In the genomic region with DNA sequence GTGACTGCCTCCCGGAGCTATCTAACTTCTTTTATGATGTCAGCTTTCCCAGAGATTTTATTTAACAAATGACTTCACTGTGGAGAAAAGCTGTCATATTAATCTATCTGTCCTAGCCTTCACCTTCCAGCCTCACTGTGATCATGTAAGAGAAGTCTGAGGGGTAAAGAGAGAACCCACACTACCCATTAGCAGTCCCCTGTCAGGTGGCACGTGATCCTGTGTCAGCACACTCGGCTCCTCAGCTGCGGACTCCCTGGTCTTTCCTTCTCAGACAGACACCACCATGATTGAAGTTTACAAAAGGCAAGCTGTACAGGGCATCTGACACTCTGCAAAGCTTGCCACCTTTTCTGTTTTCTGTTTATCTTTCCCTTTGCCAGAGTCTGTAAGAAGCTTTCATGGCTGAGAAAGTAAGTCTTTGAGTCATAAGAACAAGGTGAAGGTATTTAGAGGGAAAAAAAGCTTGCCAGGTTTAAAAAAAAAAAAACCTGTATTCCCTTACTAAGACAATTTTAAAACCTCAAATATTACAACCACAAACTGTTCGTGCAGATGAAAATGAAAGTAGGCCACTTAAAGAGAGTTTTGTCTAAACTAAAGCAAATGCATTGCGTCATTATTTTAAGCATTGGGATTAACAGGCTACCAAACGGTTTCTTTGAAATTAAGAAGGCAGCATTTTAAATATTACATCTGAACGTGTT, we compare ENCODE assay signal across 10 mouse cellular contexts.
DNase-seq lines count a peak whose midpoint lies in the region; ATAC-seq and TF ChIP-seq lines count a peak whose summit lies in the region.
"Had no signal": no experiment of that assay in that cellular context is flagged by ENCODE, and none has a peak within 500 bp of the region (broad histone marks: within the 10 kb centered on the region; RNA-seq: fewer than 3 reads in every experiment).

No protein-coding gene starts in this region.

- H3K4me1 ChIP-seq in lung, embryonic 14.5 days (ENCODE audit: insufficient read depth), result peaks cover 3% of the 10 kb centered on the region; the same call in 1 of the 2 replicates
- H3K4me1 ChIP-seq in small intestine, adult 2 months (ENCODE audit: control insufficient read depth, insufficient read depth, insufficient read length, low read length), result peaks cover 12% of the 10 kb centered on the region

- no peak overlapping the region for H3K27ac ChIP-seq in lung, embryonic 14.5 days (ENCODE audit: low read depth)
- H3K27ac ChIP-seq in small intestine, adult 2 months (ENCODE audit: insufficient read depth, low read depth, low read length), result peak overlapping the region; percentile 44; the same call in 1 of the 2 replicates

- peak; percentile 20 to 63 for DNase-seq in adrenal gland, adult (ENCODE audit: inconsistent age in 2 of 2, low spot score in 1 of 2)
- no peak for DNase-seq in adrenal gland, adult 8-10 months
- no peak for DNase-seq in lung, embryonic 14.5 days
- no peak for DNase-seq in lung, postnatal 4 days
- peak; percentile 55 for DNase-seq in induced T-regulatory cell, adult 2 months (ENCODE audit: low read depth)
- DNase-seq in right cerebral cortex, postnatal 36 days (ENCODE audit: low spot score in 2 of 2), result no peak
- no peak for DNase-seq in spleen, postnatal 4 days (ENCODE audit: low spot score in 2 of 2)
- DNase-seq: gastrocnemius, postnatal 10 days; kidney, adult 8-10 months had no signal

- no peak overlapping the region for H3K4me3 ChIP-seq in lung, embryonic 14.5 days (ENCODE audit: low read depth, low read length)
- H3K4me3 ChIP-seq in small intestine, adult 2 months (ENCODE audit: low read depth, low read length), result peak overlapping the region; percentile 8; the same call in 1 of the 2 replicates

- H3K9me3 ChIP-seq in lung, embryonic 14.5 days (ENCODE audit: low read depth, low read length), result no peaks in the 10 kb centered on the region

- TF ChIP-seq POLR2A in small intestine, adult 2 months (IDR thresholded peaks at IDR 0.05; ENCODE audit: low read depth, low read length), result no peak

- H3K4me2 ChIP-seq in lung, embryonic 14.5 days, result peak overlapping the region; percentile 13; the same call in 1 of the 2 replicates

- no peak for ATAC-seq in lung, embryonic 14.5 days (ENCODE audit: insufficient read depth)

- H3K36me3 ChIP-seq in lung, embryonic 14.5 days (ENCODE audit: insufficient read depth), result no peaks in the 10 kb centered on the region
- H3K36me3 ChIP-seq in small intestine, adult 2 months (ENCODE audit: control insufficient read depth, insufficient read depth, low read length), result no peaks in the 10 kb centered on the region

- H3K27me3 ChIP-seq in lung, embryonic 14.5 days (ENCODE audit: insufficient read depth, low read length), result no peaks in the 10 kb centered on the region
- H3K27me3 ChIP-seq in small intestine, adult 2 months (ENCODE audit: control insufficient read depth, insufficient read depth, low read length), result no peaks in the 10 kb centered on the region

- no peak for TF ChIP-seq CTCF in lung, embryonic 14.5 days (IDR thresholded peaks at IDR 0.05; ENCODE audit: low read depth)
- TF ChIP-seq CTCF in small intestine, adult 2 months (IDR thresholded peaks at IDR 0.05; ENCODE audit: extremely low read depth, insufficient read length, insufficient replicate concordance, low read depth, low read length), result no peak

- no peak overlapping the region for H3K9ac ChIP-seq in lung, embryonic 14.5 days

- 19% methylated on average over 8 of the region's 8 CpGs for WGBS in lung, embryonic 14.5 days
- 13% methylated on average over 8 of the region's 8 CpGs for WGBS in small intestine, adult 2 months

Comparison
In these comparisons a context has a peak if more than half of its experiments do, and no peak if none do; other contexts are left out.
1. DNase-seq: peak in adrenal gland, adult (2 of 2) and induced T-regulatory cell, adult 2 months (single experiment); none in adrenal gland, adult 8-10 months (single experiment), lung, embryonic 14.5 days (single experiment), lung, postnatal 4 days (0 of 2), right cerebral cortex, postnatal 36 days (0 of 2) and spleen, postnatal 4 days (0 of 2).